Mouse (Mus musculus): Measurements from ENCODE around the gene Lmo2.
A peak's percentile ranks its signal among the peaks of the same experiment; 100 is the strongest.
"Not testable (repeated sequence)": the region's sequence is repeated elsewhere in the genome, so short reads cannot be mapped to it uniquely, and the experiment has no call there.

Lmo2 gene

GRCm38 (mm10) chr2:103982250-103982649 is 24.5 kb downstream of the Lmo2 start:
- DNase-seq (ENCODE audit: low spot score), result no peak

- no peak for DNase-seq (ENCODE audit: low spot score)
Observed at GRCm38 (mm10) chr2:103983146-103983545, 25.4 kb downstream of the Lmo2 start.

DNA sequence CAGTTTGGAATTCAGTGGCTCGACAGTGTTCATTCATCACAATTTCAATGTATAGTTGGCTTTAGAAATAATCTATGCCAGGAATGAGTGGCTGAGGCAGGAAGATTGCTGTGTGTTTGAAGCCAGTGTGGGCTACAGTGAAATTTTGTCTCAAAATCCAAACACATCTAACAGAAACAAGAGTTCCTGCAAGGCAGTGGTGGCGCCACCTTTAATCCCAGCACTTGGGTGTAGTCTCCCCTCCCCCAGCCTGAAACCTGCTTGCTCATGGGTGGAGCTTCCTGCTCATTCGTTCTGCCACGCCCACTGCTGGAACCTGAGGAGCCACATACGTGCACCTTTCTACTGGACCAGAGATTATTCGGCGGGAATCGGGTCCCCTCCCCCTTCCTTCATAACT is 29.8 kb downstream of the Lmo2 start:
- DNase-seq (ENCODE audit: low spot score), result not testable (repeated sequence)

DNA sequence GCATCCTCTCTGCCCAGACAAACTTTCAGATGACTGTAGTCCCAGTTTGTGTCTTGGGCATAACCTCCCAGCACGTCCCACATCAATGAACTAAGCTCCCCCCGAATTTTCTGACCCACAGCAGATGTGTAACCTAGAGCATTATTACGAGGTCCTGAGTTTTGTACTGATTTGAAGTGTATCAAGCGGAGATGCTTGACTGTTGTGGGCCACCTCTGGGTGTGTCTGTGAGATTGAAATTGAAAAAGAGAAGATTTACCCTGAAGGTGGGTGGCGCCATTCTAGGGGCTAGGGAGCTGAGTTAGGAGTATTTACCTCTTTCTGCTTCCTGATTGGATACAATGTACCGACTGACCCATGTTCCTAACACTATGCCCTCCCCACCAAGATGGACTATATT is 31.9 kb downstream of the Lmo2 start:
- DNase-seq (ENCODE audit: low spot score), result no peak

DNA sequence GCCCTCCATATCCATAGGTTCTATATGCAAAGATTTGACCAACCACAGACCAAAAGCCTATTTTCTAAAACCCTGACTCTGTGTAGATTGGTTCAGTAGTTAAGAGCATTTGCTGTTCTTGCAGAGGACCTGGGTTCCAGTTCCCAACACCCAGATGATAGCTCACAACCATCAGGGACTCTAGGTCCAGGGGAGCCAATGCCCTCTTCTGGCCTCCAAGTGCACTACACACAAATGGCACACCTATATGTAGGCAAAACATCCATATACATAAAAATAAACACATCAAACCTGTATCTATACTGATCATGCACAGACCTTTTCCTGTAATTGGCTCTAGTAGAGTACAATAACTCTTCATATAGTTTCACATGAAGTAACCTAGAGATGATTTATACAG is 33.5 kb downstream of the Lmo2 start:
- no peak for DNase-seq (ENCODE audit: low spot score)

DNA sequence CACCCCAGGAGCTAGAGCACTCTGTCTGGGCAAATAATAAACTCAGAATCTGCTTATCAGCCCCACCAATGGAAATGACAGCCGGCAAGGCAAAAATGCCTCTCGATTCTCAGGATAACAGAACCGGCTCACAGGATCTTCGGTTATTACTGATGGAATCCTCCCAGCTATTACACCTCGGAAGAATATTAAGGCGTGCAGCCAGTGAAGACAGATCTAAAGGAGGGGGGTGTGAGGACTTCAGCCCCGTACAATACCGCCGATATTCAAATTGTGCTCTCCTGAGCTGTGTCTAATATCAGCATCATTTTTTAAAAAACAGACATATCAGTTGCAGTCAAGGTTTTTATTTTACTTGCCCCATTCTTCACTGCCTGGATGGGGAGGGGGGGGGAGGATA is 34.4 kb downstream of the Lmo2 start:
- no peak for DNase-seq (ENCODE audit: low spot score)

DNA sequence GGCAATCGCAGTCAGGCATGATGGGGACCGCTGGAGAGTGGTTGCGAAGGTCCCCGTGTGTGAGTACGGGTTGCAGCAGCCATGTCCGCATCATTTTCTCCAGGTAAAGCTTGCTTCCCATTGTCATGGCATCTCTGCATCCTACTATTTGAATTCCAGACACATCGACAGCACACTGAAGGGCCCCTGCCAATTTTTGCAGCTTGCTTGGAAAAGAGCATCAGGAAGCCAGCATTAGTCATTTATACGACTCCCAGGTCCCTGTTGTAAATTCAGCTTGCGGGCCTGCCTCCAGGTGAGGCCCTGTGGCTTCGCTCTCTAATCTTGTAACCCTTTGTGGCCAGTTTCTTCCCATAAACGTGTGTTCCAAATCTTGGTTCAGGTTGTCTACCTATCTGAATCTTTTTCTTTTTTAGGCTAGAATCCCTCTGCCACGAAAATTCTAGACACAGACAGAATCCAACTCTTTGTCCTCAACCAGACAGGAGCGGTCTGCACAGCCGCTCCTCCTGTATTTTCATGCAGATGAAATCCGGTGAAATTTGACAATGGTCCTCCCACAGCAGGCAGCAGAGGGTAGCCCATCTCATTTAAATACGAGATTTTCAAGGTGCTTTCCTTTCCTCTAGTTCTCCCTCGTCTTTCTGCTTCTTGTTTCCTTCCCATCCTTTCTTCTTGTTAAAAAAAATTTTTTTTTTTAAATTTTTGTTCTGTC is 35.0 kb downstream of the Lmo2 start:
- DNase-seq (ENCODE audit: low spot score), result no peak

DNA sequence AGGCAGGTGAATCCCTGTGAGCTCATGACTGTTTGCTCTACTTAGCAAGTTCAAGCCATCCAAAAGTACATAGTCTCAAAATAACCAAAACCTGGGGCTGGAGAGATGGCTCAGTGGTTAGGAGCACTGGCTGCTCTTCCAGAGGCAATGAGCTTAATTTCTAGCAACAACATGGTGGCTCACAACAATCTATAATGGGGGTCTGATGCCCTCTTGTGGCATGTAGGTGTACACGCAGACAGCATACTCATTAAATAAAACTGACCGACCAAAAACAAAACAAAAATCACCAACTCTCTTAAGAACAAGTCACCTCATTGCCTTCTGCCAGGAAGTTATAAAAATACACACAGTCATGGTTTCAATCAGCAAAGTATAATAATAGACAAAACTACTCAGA is 43.3 kb downstream of the Lmo2 start:
- peak; percentile 69 for DNase-seq (ENCODE audit: low spot score)

DNA sequence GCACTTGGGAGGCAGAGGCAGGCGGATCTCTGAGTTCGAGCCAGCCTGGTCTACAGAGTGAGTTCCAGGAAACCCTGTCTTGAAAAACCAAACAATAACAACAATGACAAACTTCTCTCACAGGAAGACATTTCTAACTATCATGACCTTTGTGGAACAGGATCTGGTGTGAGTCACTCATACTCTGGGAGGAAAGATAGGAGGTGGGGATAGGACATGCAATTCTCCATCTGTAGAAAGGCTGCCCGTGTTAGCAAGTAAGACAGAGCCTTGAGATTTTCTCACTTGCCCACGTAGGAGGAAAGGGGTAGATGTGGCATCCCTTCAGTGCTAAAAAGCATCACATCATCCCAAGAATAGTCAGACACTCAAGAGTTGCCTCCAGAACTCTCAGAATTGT is 44.1 kb downstream of the Lmo2 start:
- no peak for DNase-seq (ENCODE audit: low spot score)

DNA sequence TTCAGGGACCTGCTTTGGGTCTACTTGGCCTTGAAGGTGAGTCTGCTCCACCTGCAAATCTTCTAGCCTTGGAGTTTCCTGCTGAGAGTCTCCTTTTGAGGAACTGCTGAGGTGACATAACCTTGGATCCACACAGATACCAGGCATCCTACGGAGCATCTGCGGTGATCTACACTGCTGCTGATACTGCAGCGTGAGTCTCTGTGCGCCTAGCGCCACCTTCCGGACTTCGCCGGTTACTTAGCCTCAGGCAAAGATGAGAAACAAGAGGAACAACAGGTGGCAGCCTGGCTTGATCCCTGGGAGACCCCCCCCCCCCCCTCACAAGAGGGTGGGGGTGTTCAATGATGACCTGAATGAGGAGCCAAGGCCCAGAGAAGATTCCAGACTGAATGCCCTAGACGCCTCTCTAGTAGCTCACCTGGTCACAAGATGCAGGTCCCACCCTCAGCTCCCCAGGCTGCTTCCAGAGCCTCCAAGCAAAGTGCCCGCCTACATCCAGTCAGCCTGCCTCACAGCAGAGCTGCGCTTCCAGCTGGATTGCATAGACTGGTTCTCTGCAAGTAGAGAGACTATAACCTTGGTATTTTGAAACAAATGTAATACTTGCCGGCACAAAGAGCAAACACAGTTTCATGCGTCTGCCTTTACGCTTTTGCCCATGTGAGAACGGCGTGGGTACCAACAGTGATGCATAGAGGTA is 45.1 kb downstream of the Lmo2 start:
- peak; percentile 67 for DNase-seq (ENCODE audit: low spot score)

- no peak for DNase-seq (ENCODE audit: low spot score)
Observed at GRCm38 (mm10) chr2:104007793-104008519, 50.2 kb downstream of the Lmo2 start.

- not testable (repeated sequence) for DNase-seq (ENCODE audit: low spot score)
Observed at GRCm38 (mm10) chr2:104008853-104009252, 51.1 kb downstream of the Lmo2 start.

- DNase-seq (ENCODE audit: low spot score), result no peak
Observed at GRCm38 (mm10) chr2:104023096-104023495, 65.3 kb downstream of the Lmo2 start.

- DNase-seq (ENCODE audit: low spot score), result no peak
Observed at GRCm38 (mm10) chr2:104024656-104025055, 66.9 kb downstream of the Lmo2 start.

DNA sequence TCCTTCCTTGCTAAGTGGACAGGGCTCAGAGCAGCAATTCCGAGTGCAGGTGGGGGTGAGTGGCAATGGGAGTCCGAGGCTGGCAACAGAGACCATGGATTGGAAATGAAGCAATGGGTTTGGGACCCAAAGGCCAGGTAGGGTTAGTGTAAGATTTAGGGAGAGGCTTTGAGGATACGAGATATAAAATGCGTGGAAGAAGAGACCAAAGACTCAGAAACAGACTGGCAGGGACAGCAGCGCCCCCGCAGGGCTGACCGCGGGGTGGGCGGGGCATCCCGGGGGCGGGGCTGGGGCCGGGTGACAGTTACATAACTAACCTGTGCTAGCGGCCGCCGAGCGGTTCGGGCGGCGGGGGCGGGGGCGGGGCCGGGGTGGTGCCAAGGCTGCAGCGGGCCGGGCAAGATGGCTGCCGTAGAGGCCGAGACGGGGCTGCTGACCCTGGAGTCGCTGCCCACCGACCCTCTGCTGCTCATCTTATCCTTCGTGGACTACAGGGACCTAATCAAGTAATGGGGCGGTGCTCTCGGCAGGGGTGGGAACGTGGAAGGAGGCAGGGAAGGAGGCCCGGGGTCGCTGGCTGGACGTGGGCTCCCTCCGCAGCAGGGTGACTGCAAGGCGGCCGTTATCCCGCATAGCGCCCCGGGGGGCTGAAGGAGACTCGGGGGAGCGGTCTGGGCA is 69.8 kb downstream of the Lmo2 start, which contains the start of gene Fbxo3:
Gene Fbxo3 (plus strand): TSS at position 264 of the 681 bp plus-strand sequence.
- DNase-seq (ENCODE audit: low spot score), result peak; percentile 81

DNA sequence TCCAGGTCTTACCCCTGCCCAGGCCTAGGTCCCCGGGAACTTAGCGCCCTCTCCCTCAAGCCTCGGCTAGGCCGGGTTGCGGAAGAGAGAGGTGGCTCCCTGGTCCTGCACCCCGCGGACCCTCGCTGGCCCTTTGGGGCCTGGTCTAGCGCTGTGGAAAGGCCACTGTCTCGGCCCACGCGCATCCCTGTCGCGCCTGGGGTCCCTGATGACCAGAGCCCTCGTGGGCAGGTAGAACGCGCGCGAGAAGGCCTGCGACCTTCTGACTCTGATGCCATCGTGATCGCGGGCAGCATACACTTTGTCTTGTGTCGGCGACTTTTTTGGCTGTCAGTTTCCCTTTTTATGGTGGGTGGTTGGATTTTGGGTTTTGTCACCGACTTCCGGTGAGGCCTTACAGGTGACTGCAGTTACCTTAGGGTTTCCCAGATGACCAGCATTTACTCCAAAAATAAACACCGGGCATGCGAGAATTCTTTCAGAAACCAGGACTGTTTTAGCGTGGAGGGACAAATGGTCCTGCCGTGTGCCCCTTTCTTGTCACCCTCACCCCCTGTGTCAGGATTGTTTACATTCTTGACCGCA is 70.4 kb downstream of the Lmo2 start, which contains the start of gene 4931422A03Rik:
Gene 4931422A03Rik (minus strand): TSS at position 223 of the 585 bp plus-strand sequence.
- DNase-seq (ENCODE audit: low spot score), result peak; percentile 35

- DNase-seq (ENCODE audit: low spot score), result peak; percentile 60
Observed at GRCm38 (mm10) chr2:104029074-104029473, 71.3 kb downstream of the Lmo2 start.

DNA sequence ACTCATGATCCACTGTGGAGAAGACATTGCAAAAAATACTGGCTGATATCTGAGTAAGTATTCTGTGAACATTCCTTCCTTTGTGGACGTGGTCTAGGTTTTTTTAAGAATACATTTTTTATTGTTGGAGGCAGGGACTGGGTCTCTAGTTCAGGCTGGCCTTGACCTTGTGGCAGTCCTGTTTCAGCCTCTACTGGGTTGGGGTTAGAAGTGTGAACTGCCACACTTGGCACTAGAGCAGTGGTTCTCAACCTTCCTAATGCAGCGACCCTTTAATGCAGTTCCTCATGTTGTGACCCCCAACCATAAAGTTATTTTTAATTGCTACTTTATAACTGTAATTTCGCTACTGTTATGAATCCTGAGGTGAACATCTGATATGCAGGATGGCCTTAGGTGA is 72.6 kb downstream of the Lmo2 start:
- no peak for DNase-seq (ENCODE audit: low spot score)
